Mouse (Mus musculus) cerebellum, adult 2 months (tissue): Measurements from ENCODE around the gene Cabp7. TPM values are rescaled to one million over a fixed set of nuclear protein-coding genes. Genes with fewer than 3 reads are reported as not detected.
"Not testable (repeated sequence)": the region's sequence is repeated elsewhere in the genome, so short reads cannot be mapped to it uniquely, and the experiment has no call there.

ENCODE experiments used
- DNase-seq, 2 experiments: peaks; one replicate each; pipeline ENCODE4 v3.0.0; 2021
- H3K27ac ChIP-seq: fragments of 200-500 bp; 2 replicates; pipeline ENCODE4 v1.5.1; 2012; ENCODE audit warnings: low read length, control low read depth, inconsistent platforms; ENCODE audit not compliant: insufficient read depth
- H3K27me3 ChIP-seq: fragments of 200-500 bp; 2 replicates; pipeline ENCODE4 v1.6.1; 2012; ENCODE audit warnings: inconsistent platforms, mild to moderate bottlenecking, low read length, moderate library complexity; ENCODE audit not compliant: control insufficient read depth, insufficient read depth
- H3K4me1 ChIP-seq: fragments of 200-500 bp; 2 replicates; pipeline ENCODE4 v1.6.1; 2011; ENCODE audit warnings: low read length; ENCODE audit not compliant: control insufficient read depth, insufficient read depth
- H3K4me3 ChIP-seq: fragments of 200-500 bp; replicated peaks from 2 replicates; pipeline ENCODE3; 2011; ENCODE audit warnings: mild to moderate bottlenecking, low read depth, low read length, control low read depth; ENCODE audit not compliant: insufficient read depth
- CTCF ChIP-seq: fragments of 200-500 bp; IDR thresholded peaks from 2 replicates; pipeline ENCODE4 v1.5.1; 2011; ENCODE audit warnings: low read depth, mild to moderate bottlenecking, control low read depth, low read length, moderate library complexity, borderline replicate concordance; ENCODE audit not compliant: insufficient read depth
- POLR2A ChIP-seq: fragments of 200-500 bp; IDR thresholded peaks from 2 replicates; pipeline ENCODE4 v1.6.1; 2011; ENCODE audit warnings: low read length, control low read depth, borderline replicate concordance; ENCODE audit not compliant: insufficient read depth
- WGBS: fragments of 180-500 bp; shearing (Covaris S2); methylation state at CpG from one replicate; pipeline ENCODE4 v1.1.7; 2018; 5-methylcytosine and 5-hydroxymethylcytosine counted together
- polyA plus RNA-seq: library from polyadenylated mRNA; depleted of rRNA; stranded (reverse); fragments of >200 nt; gene quantifications from 2 replicates; pipeline ENCODE4 v1.2.3, GENCODE M21; 2012

The Cabp7 gene
- polyA plus RNA-seq, 1 experiment: 129 TPM

GRCm38 (mm10) chr11:4716530-4717236 is 29.9 kb downstream of the Cabp7 start:
- Histone ChIP-seq H3K4me1 (peaks cover 30% of the 10 kb centered on the region), H3K27me3 (no peaks in the 10 kb centered on the region), H3K4me3 (no peak overlapping the region), H3K27ac (no peak overlapping the region)
- 74% methylated on average over 5 of the region's 5 CpGs for WGBS
- TF ChIP-seq POLR2A (no peak), CTCF (no peak)
- DNase-seq: no peak

- no peak overlapping the region for H3K27ac ChIP-seq
- 89% methylated on average over 4 of the region's 4 CpGs for whole genome bisulfite sequencing
Observed at GRCm38 (mm10) chr11:4715596-4715995, 31.0 kb downstream of the Cabp7 start.

GRCm38 (mm10) chr11:4714727-4715126 is 31.9 kb downstream of the Cabp7 start:
- WGBS: 95% methylated on average over 4 of the region's 4 CpGs
- H3K4me3 ChIP-seq: no peak overlapping the region
- H3K27ac ChIP-seq: no peak overlapping the region
- H3K4me1 ChIP-seq: peaks cover 15% of the 10 kb centered on the region
- H3K27me3 ChIP-seq: no peaks in the 10 kb centered on the region
- no peak for DNase-seq
- no peak for TF ChIP-seq POLR2A
- TF ChIP-seq CTCF: no peak

More at GRCm38 (mm10) chr11:4715596-4715995, 31.0 kb downstream of the Cabp7 start:
- H3K27me3 ChIP-seq: no peaks in the 10 kb centered on the region
- no peak for DNase-seq
- TF ChIP-seq CTCF: no peak
- no peak for TF ChIP-seq POLR2A
- H3K4me1 ChIP-seq: peaks cover 23% of the 10 kb centered on the region
- no peak overlapping the region for H3K4me3 ChIP-seq

- H3K4me1 ChIP-seq: peaks cover 5% of the 10 kb centered on the region
- no peak overlapping the region for H3K27ac ChIP-seq
- DNase-seq: no peak
- no peak overlapping the region for H3K4me3 ChIP-seq
- H3K27me3 ChIP-seq: no peaks in the 10 kb centered on the region
- TF ChIP-seq CTCF: no peak
Observed at GRCm38 (mm10) chr11:4712822-4713221, 33.8 kb downstream of the Cabp7 start.

- not testable (repeated sequence) for H3K4me1 ChIP-seq, H3K27ac ChIP-seq, H3K4me3 ChIP-seq, H3K27me3 ChIP-seq, DNase-seq
- WGBS: 91% methylated on average over 4 of the region's 4 CpGs
Observed at GRCm38 (mm10) chr11:4710188-4710587, 36.4 kb downstream of the Cabp7 start.

GRCm38 (mm10) chr11:4705178-4705577 is 41.4 kb downstream of the Cabp7 start:
- TF ChIP-seq POLR2A (no peak), CTCF (no peak)
- H3K27ac ChIP-seq: no peak overlapping the region
- WGBS: 12% methylated on average over 4 of the region's 4 CpGs
- no peak for DNase-seq
- H3K4me3 ChIP-seq: peak overlapping the region; percentile 96
- no peaks in the 10 kb centered on the region; the same call in 1 of the 2 replicates for H3K4me1 ChIP-seq
- H3K27me3 ChIP-seq: no peaks in the 10 kb centered on the region

GRCm38 (mm10) chr11:4704072-4704964 is 42.3 kb downstream of the Cabp7 start, which contains the start of the genes Uqcr10 and Zmat5:
TSS of gene Uqcr10 (minus strand) at chr11:4704342.
TSS of gene Zmat5 (plus strand) at chr11:4704678.
- TF ChIP-seq CTCF (no peak), POLR2A (peak; percentile 98)
- WGBS: under 1% methylated on average over 47 of the region's 47 CpGs

GRCm38 (mm10) chr11:4703688-4704071 is 42.9 kb downstream of the Cabp7 start:
- peak overlapping the region; percentile 96 for H3K4me3 ChIP-seq
- WGBS: 5% methylated on average over 12 of the region's 12 CpGs
- no peak for DNase-seq
- H3K4me1 ChIP-seq: no peaks in the 10 kb centered on the region; the same call in 1 of the 2 replicates
- H3K27me3 ChIP-seq: no peaks in the 10 kb centered on the region
- TF ChIP-seq CTCF: no peak
- no peak for TF ChIP-seq POLR2A
- peak overlapping the region; percentile 85 for H3K27ac ChIP-seq

More at GRCm38 (mm10) chr11:4704072-4704964, 42.3 kb downstream of the Cabp7 start, which contains the start of the genes Uqcr10 and Zmat5:
- H3K4me3 ChIP-seq: peak within 1 kb of the TSS; percentile 96
- peak within 1 kb of the TSS; percentile 85 for H3K27ac ChIP-seq
- peak; percentile 93 to 94 for DNase-seq
- H3K27me3 ChIP-seq: no peaks in the 10 kb centered on the region
- no peaks in the 10 kb centered on the region; the same call in 1 of the 2 replicates for H3K4me1 ChIP-seq
